Mouse (Mus musculus) bone marrow, adult 2 months (tissue): Measurements from ENCODE around the gene Dera. TPM values are rescaled to one million over a fixed set of nuclear protein-coding genes. Genes with fewer than 3 reads are reported as not detected.

Source experiments
- H3K27ac ChIP-seq: fragments of 200-500 bp; 2 replicates; pipeline ENCODE4 v1.5.1; 2012; ENCODE audit warnings: low read depth, mild to moderate bottlenecking, control low read depth, inconsistent platforms, low read length; ENCODE audit not compliant: control insufficient read depth, poor library complexity, insufficient read depth
- H3K4me1 ChIP-seq: fragments of 200-500 bp; 2 replicates; pipeline ENCODE4 v1.6.1; 2011; ENCODE audit warnings: low read length; ENCODE audit not compliant: control insufficient read depth, insufficient read depth
- H3K4me3 ChIP-seq: fragments of 200-500 bp; replicated peaks from 2 replicates; pipeline ENCODE3; 2011; ENCODE audit warnings: mild to moderate bottlenecking, low read depth, low read length, control low read depth; ENCODE audit not compliant: control insufficient read depth
- CTCF ChIP-seq: fragments of 200-500 bp; IDR thresholded peaks from 2 replicates; pipeline ENCODE4 v1.5.1; 2011; ENCODE audit warnings: low read length, control low read depth; ENCODE audit not compliant: control insufficient read depth, insufficient read depth
- POLR2A ChIP-seq: fragments of 200-500 bp; IDR thresholded peaks from 2 replicates; pipeline ENCODE4 v1.6.1; 2011; ENCODE audit warnings: low read depth, mild to moderate bottlenecking, control low read depth, low read length, borderline replicate concordance; ENCODE audit not compliant: control insufficient read depth
- WGBS: fragments of 180-500 bp; shearing (Covaris S2); methylation state at CpG from one replicate; pipeline ENCODE4 v1.1.7; 2018; 5-methylcytosine and 5-hydroxymethylcytosine counted together
- polyA plus RNA-seq: library from polyadenylated mRNA; stranded (reverse); fragments of >200 nt; gene quantifications from 2 replicates; pipeline ENCODE4 v1.2.4, GENCODE M21; 2011; ENCODE audit warnings: low replicate concordance; ENCODE audit not compliant: missing spikeins, insufficient read depth, insufficient read length

Gene Dera
- polyA plus RNA-seq, 1 experiment: 16.1 TPM

DNA sequence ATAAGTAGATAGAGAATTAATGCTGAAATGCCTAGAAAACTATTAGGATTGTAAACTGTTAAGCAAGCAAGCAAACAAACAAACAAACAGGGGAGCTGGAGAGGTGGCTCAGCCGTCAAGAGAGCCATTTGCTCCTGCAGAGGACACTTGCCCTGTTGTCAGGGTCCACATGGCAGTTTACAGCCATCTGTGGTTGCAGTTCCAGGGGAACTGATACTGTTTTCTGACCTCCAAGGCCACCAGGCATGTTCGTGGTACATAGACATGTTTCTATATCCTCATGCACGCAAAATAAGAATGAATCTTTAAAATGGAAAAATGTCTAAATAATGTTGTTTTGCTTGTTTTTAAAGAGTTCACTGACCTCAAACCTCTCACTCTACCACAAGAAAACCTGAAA, 52.0 kb downstream of the Dera start:
- H3K4me1 ChIP-seq: no peaks in the 10 kb centered on the region; the same call in 1 of the 2 replicates
- TF ChIP-seq POLR2A: no peak
- no peak for TF ChIP-seq CTCF
- 71% methylated on average over 3 of the region's 3 CpGs for WGBS

DNA sequence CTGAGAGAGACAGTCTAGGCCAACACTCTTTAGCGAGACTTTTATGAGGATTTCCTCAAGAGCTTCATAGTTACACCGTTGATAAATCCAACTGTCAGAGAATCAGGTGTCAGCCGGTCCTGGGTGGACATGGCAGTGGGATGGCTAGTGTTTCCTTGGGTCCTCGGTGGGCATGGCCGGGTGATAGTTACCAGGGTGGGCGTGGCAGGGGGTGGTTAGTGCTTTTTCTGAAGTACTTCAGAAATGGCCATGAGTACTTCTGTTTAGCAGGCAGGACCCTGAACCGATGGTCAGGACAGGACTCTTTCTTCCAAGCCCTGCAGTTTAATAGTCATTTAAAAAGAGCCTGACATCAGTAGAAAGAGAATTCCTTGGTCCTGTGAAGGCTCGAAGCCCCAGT, 52.5 kb downstream of the Dera start:
- Histone ChIP-seq H3K27ac (no peak overlapping the region), H3K4me1 (no peaks in the 10 kb centered on the region; the same call in 1 of the 2 replicates), H3K4me3 (no peak overlapping the region)
- TF ChIP-seq POLR2A (no peak), CTCF (no peak)
- 87% methylated on average over 8 of the region's 8 CpGs for WGBS

More for the DNA sequence above, 52.0 kb downstream of the Dera start:
- H3K27ac ChIP-seq: no peak overlapping the region
- no peak overlapping the region for H3K4me3 ChIP-seq

DNA sequence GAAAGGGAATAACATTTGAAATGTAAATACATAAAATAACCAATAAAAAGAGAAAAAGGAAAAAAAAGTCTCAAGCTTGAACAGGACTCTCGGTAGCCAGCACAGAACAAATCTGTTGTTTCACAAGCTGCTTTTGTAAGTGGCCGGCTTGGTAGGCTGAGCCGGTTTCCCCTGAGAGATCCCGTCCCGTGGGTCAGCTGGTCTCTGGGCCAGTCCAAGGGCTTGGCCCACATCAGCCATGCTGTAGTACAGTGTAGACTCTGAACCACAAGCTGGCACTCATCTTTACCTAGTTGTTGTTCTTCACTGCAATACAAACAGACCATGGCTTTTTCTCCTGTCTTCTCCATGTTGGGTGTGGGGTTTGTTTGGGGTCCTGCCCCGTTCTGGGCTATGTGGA, 53.0 kb downstream of the Dera start:
- no peak for TF ChIP-seq CTCF
- TF ChIP-seq POLR2A: no peak
- Histone ChIP-seq H3K4me3 (no peak overlapping the region), H3K4me1 (no peaks in the 10 kb centered on the region; the same call in 1 of the 2 replicates), H3K27ac (no peak overlapping the region)
- WGBS: 84% methylated on average over 6 of the region's 6 CpGs

DNA sequence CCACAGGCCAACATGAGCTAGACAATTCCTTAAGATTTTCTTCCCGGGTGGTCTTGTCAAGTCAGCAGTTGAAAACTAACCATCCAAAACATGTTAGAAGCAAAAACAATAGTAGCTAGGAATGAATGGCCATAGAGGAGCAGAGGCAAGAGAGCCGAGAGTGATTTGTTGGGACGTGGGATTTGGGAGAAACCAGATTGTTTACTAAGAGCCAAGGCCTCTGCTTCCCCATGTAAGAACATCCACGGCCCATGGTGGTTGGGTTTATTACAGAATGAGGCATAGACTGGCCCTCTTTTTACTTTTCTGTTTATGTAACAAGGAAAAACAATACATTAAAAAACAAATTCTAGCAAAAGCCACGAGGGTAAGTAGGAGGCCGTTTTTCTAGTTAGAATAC, 54.4 kb downstream of the Dera start:
- TF ChIP-seq CTCF (no peak), POLR2A (no peak)
- Histone ChIP-seq H3K27ac (no peak overlapping the region), H3K4me3 (no peak overlapping the region), H3K4me1 (no peaks in the 10 kb centered on the region; the same call in none of the 2 replicates)
- WGBS: 86% methylated on average over 6 of the region's 6 CpGs

DNA sequence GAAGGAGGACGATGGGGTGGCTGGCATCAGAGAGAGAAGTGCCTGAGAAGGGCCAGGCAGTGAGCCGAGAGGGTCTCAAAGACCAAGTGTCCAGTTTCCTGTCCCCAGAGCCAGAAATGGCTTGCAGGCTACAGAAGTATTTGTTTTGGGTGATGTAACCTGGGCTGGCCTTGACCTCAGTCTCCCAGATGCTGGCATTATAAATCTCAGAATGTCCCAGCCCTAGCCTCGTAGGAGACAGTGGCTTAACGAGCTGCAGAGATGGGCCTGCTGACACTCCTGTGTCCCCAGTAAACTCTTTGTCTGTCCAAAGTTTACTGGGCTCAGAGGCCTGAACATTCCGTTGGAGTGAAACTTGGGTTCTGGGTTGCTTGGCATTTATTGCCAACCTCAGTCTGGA, 55.8 kb downstream of the Dera start:
- Histone ChIP-seq H3K4me1 (no peaks in the 10 kb centered on the region; the same call in 1 of the 2 replicates), H3K27ac (no peak overlapping the region), H3K4me3 (no peak overlapping the region)
- WGBS: 76% methylated on average over 5 of the region's 5 CpGs
- TF ChIP-seq CTCF (no peak), POLR2A (no peak)

DNA sequence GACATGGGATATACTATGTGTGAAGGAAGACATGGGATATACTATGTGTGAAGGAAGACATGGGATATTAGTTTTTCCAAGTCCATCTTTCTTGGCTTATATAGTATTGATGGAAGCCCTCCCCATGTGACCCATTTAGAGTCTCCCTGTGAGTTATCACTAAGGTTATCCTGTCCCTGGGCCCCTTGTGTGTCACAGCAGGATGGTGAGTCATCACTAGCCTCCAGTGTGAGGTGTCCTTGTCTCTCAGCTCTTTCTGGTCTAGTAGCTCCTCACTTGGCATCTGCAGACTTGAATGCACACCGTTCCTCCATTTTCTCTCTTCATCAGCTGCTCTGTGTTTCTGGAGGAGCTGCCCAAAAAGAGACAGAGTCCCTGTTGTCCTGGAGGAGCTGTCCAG, 59.7 kb downstream of the Dera start:
- Histone ChIP-seq H3K4me3 (no peak overlapping the region), H3K27ac (no peak overlapping the region), H3K4me1 (no peaks in the 10 kb centered on the region; the same call in 1 of the 2 replicates)
- TF ChIP-seq POLR2A (no peak), CTCF (no peak)
- 84% methylated on average over 1 of the region's 1 CpGs for WGBS

DNA sequence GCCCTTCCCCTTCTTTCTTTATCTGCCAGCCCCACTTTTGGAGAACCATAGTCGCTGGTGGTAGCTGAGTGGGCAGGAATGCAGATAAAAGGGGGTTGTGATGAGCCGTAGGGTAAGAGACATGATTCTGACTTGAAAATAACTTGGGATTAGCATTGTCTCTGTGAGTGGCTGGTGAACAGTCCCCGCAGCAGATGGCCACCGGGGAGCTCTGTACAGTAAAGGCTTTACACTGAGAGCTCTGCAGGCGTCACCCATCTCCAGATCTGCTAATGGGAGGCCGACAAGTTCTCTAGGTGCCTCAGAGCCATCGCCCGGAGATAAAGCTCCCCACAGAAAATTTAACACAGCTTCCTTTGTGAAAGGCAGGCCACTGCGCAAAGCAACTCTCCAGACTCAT, 62.2 kb downstream of the Dera start:
- WGBS: 89% methylated on average over 9 of the region's 9 CpGs
- no peaks in the 10 kb centered on the region; the same call in 1 of the 2 replicates for H3K4me1 ChIP-seq
- no peak overlapping the region for H3K27ac ChIP-seq
- TF ChIP-seq POLR2A: no peak
- no peak for TF ChIP-seq CTCF
- H3K4me3 ChIP-seq: no peak overlapping the region

DNA sequence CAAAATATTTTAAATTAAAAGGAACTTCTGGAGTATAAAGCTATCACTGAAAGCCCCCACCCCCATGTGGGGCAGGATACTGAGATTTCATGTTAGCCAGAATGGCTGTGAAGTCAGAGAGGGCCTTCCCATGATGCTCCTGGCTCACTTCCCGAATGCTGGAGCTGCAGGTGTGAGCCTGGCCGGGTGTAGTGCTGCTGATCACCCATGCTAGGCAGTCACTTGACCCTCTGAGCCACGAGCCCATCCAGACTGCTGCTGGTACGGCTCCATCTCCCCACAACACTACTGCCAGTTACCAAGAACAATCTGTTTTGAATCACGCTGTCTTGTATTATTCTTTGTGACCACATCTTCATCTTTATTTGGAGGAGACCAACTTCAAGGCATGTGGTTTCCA, 68.2 kb downstream of the Dera start:
- 84% methylated on average over 5 of the region's 5 CpGs for WGBS
- Histone ChIP-seq H3K4me1 (no peaks in the 10 kb centered on the region), H3K4me3 (no peak overlapping the region), H3K27ac (no peak overlapping the region)
- no peak for TF ChIP-seq CTCF
- no peak for TF ChIP-seq POLR2A
